Mouse (Mus musculus): ENCODE measurements at regions not wholly inside any gene's neighbourhood (a gene's known extent, or its start where the extent isn't known, plus 50 kb on each side); places are given as distances from the start of the nearest gene placed in this dataset.

DNA sequence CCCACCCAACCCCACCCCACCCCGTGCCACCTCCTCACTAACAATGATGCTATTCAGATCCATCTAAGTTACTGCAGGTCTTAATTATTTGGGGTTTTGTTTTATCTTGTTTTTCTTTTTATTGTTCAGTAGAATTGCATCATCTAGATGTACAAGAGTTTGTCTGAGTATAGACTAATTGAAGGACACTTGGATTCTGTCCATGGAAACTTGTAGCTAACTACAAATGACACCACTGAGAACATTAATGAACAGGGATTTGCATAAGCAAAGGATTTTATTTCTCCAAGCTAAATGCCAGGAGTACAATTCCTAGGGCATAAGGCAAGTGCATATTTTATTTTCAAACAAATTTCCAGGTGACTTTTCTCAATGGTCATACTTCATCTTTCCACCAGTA, 318.4 kb upstream of the Slc7a11 start:
- no peak for DNase-seq (ENCODE audit: low spot score)

GRCm38 (mm10) chr3:50758106-50758505, 314.7 kb upstream of the Slc7a11 start:
- DNase-seq (ENCODE audit: low spot score) = no peak

GRCm38 (mm10) chr3:50737173-50737572, 293.8 kb upstream of the Slc7a11 start:
- no peak for DNase-seq (ENCODE audit: low spot score)

GRCm38 (mm10) chr3:50719035-50719434, 275.6 kb upstream of the Slc7a11 start:
- no peak for DNase-seq (ENCODE audit: low spot score)

- no peak for DNase-seq (ENCODE audit: low spot score)
Observed at GRCm38 (mm10) chr3:50713463-50713862, 270.0 kb upstream of the Slc7a11 start.

DNA sequence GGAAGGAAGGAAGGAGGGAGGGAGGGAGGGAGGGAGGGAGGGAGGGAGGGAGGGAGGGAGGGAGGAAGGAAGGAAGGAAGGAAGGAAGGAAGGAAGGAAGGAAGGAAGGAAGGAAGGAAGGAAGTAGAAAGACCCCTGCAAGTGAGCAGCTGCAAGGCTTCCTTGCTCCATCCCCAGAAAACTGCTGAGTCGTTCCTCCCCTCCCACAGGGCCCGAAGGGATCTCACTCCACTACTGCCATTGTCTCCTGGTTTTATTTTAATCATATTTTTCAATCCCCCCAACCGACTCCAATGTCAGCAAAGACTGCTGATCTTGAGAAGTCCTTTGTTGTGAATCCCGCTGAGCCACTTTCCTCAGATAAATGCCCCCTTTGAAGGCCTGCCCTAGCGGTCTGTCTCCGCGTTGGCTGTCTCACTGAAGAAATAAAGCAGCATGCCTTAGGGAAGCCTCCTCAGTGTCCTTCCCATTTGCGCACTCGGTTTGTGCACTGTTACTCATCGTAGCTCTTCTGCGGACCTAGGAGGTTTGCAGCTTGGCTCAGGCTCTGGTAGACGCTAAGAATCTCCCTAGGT, 266.1 kb upstream of the Slc7a11 start:
- DNase-seq (ENCODE audit: low spot score) = peak; percentile 15

DNA sequence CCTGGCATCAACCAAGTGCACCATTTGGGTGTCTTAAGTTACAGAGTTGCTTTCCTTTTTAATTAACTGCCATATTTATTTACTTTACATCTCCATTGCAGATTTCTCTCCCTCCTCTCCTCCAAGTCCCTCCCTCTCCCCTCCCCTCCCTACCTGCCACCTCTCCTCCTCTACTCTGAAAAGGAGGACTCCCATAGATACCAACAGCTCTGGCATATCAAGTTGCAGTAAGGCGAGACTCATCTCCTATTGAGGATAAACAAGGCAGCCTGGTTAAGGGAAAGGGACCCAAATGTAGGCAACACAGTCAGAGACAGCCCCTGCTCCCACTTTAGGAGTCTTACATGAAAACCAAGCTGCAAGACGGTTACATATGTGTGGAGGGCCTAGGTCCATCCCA, 263.3 kb upstream of the Slc7a11 start:
- DNase-seq (ENCODE audit: low spot score) = no peak

DNA sequence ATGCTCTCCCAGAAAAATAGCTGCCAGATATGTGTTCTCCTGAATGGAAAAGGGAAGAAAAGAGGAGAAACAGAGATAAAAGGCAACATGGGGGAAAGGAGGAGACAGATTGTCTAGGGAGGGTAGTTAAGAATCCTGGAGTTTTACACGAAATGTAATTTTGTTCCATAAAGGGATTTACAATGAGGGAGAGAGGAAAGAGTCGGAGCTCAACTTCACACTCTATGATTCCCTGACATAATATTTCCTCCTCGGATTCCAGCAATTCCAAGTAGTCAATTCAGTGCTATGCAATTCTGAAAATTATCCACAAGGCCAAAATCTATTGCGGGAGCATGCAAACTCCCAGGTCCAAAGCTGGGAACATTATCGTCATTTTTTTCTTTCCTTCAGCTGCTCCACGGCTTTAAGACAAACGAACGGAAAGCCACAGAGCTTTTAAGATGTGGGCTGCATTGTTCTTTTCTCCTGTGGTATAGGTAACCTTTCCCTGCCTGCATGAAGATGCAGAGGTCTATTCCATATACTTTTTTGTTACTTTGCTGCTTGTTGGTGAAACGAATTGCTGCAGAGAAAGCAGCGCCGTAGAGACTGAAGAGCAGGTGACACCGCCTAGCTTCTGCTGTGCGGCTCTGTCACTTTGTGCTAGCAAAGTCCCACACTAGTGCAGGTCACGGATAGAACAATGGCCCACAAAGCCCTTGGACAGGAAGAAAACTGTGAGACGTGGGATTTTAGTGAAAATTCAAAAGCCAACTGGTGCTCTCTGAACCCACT, 251.7 kb upstream of the Slc7a11 start:
- DNase-seq (ENCODE audit: low spot score) = no peak

DNA sequence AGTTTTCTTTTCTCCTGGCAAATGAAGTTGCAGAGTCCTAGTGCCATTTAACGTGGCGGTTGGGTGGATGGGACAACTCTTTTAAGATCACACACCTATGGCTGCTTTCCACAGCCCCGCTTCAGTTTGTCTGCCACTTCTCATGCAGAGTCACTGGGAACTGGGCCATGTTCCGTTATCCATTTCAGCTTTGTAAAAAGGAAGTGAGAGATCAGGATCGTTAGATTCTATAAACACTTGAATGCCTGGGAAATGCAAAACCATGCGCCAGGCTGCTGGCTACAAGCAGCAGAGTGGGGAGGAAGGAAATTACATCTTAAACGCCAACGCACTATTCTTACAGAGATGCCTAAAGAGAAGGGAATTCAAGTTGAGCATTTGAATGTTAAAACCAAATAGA, 251.1 kb upstream of the Slc7a11 start:
- DNase-seq (ENCODE audit: low spot score) = no peak

- DNase-seq (ENCODE audit: low spot score) = no peak
Observed at GRCm38 (mm10) chr3:50692306-50692705, 248.9 kb upstream of the Slc7a11 start.

GRCm38 (mm10) chr3:50690750-50691149, 247.3 kb upstream of the Slc7a11 start:
- DNase-seq (ENCODE audit: low spot score) = no peak

DNA sequence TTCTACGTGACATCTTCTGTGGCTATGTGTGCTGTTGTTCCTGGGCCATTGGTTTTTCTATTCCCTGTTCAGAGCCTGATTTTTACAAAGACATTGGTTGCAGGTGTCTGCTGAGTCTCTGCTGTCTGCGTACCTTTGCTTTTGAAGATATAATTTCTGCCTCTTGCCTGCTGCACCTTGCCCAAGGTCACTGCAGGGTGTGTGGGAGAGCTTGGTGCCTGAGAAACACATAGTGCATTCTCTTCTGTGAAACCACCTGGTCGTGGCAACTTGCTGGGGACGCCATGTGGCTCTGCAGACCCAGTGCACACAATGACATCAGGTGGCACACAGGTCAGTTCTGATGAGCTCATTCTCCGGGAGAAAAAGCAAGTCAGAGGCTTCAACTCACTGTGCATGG, 246.0 kb upstream of the Slc7a11 start:
- DNase-seq (ENCODE audit: low spot score) = no peak

- DNase-seq (ENCODE audit: low spot score) = no peak
Observed at GRCm38 (mm10) chr3:50687755-50688154, 244.3 kb upstream of the Slc7a11 start.

- DNase-seq (ENCODE audit: low spot score) = no peak
Observed at GRCm38 (mm10) chr3:50678611-50678988, 235.2 kb upstream of the Slc7a11 start.

DNA sequence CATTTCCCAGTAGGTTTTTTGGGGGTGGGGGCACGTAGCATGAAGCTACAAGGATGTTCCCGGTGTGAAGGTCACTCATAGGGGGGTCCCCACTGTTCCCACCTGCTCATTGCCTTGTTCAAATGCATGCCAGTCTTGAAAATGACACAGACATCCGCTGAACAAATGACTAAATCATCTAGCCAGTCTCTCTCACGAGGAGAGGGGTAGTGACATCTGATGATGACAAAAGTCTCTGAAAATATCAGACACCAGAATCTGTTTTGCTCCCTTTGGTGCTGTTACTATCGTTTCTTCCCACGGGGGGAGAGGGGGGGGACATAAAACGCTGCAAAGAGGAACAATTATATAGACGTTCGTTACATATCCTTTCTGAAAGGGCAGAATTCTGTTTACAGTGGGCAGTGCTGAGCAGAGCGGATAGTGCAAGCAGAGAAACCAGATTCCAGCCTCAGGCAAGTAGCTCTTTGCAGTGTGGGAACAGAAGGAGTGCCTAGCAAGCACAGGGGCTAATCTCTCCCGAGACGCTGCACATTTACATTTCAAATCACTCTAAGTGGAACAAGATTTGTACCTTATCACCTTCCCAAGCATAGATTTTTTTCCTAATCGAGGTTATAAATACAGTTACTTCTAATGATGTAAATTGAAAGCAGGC, 234.7 kb upstream of the Slc7a11 start:
- DNase-seq (ENCODE audit: low spot score) = no peak

DNA sequence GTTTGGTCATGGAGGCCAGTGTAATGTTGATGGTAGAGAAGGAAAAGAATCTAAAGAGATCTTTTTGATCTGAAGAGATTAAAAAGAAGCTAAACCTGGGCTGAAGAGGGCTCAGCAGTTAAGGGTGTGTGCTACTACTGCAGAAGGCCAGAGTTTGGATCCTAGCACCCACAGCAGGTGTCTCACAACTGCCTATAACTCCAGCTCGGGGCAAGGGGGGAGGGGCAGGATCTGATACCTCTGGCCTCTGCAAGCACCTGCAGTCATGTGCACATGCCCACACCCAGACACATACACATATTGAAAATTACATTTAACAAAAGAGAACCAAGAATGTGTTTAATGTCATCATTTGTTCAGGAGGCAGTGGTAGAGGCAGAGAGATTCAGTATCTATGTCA, 232.4 kb upstream of the Slc7a11 start:
- DNase-seq (ENCODE audit: low spot score) = no peak

DNA sequence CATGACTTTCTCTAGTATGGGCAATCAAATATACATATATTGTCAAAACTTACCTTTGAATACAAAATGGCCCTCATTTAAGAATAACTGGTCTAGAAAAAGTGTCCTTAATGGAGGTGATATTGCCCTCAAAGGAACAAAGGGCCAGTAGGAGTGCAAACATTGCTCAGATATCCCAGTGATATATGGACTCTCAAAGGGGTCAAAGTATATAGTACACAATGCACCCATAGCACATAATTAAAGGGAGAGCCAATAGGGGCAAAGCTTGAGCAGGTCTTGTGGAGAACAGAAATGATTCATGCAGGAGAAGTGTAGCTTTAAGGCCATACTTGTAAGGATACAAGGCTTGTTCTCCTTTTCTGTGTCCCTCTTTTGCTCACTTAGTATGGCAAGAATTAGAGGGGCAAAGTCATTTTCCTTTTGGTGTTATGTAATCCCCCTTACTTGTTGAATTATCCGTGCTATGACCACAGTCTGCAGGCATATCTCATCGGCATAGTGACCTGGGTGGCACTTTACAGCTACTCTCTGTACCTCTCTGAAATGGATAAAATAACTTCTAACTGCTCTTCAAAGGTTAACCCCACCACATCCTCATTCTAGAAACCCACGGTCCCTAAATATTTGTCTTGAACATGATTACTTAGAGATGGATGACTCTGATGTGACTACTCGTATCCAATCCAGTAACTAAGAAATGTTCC, 231.6 kb upstream of the Slc7a11 start:
- DNase-seq (ENCODE audit: low spot score) = no peak

DNA sequence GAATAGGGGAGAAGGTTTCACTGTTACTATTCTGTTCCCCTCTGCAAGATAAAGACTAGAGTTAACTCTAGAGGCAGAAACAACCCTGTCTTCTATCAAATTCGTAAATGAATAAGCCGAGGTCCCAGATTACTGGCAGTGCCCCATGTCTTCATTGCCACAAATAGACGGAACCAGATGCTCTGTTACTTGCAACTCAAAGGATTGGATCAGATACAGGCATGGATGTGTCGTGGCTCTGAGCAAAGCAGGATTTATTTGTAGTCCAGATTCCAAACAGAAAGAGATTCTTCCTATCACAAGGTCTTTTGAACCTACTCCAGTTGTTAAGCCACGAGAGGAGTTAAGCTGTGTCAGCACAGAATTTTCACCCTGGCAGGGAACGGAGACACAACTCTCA, 221.9 kb upstream of the Slc7a11 start:
- DNase-seq (ENCODE audit: low spot score) = no peak

DNA sequence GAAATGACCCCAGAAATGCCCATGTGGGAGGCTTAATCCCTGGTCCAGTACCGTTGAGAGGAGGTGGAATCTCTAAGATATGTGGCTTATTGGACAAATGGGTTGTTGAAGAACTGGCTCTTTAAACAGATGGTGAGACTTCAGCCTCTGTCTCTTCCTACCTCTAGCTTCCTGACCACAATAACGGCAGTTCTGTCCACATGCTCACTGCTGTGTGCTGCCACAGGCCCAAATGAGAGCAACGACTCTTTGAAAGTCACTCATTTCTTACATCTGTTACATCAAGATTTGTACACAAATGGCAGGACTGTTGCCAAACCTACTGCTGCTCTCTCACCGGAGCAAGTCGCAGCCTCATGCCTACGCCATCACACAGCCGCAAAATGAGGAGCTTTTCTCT, 217.6 kb upstream of the Slc7a11 start:
- DNase-seq (ENCODE audit: low spot score) = no peak

DNA sequence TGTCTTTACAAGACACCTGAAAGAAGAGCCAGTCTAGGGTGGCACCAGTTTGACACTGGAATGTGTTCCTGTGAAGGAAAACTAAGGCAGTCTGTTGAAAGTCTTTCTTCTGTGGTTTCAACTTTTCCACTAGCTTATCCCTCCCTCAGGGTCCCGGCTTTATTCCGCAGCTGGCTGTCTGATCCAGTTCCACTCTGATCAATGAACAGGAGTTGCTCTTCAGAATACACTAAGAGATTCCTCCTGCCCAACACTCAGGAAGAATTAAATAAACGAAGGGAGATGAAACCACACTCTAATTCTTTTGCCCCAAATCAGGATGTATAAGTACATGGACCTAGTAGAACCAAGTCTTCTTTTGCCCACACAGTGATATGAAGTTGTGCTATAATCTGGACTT, 217.2 kb upstream of the Slc7a11 start:
- no peak for DNase-seq (ENCODE audit: low spot score)

DNA sequence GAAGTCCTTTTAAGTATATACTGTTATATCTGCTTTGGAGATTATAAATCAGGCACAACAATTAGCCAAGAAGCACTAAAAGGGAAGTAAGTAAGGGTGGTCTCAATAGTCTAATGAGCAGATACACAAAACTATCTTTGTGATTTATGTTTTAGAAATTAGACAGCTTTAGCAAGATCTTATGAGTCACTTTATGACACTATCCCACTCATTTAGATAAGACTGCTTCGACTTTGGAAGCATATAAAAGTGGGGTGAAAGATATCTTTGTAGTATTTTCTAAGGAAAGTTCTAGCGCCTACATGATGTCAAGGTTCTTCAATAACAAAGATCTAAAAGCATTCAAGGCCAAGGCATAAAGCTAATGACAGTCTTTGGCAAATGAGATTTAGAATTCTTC, 214.5 kb upstream of the Slc7a11 start:
- no peak for DNase-seq (ENCODE audit: low spot score)

DNA sequence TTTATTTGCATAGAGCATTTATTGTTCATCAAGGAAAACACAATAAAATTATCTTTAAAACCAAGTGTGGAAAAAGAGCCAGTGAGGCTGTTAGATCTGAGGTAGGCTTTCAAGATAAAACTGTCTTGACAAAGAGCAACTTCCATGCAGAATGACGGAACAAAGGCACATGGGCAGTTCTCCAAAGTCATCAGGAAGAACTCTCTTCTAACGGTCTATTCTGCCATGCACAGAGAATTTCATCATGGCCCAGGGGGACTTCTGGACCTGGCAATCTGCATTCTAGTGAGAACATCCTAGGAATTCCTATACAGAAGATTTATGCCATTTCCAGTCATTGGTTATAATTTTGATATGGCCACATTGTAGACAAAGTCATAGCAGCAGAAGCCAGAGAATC, 211.0 kb upstream of the Slc7a11 start:
- DNase-seq (ENCODE audit: low spot score) = no peak

DNA sequence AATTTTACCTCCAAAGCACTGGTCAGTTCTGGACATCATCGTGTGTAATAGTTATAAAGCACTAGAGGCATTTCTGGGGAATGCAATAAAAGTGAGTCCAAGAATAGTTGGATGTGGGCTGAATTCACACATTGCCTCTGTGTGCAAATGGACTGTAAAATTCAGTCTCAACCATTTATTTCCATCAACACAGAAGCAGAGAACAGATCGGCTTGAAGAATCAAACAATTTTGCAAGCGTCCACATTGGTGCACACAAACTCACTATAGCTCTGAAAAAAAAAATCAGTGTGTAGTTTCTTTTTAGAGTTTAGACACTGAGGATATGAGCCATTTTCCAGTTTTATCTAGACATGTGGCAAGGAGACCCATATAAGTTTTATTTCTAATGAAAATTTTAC, 208.9 kb upstream of the Slc7a11 start:
- no peak for DNase-seq (ENCODE audit: low spot score)

All from ovary, postnatal 36 days (tissue).